Mouse (Mus musculus) heart, embryonic 16.5 days (tissue): Measurements from ENCODE around the gene Arhgap4. TPM values are rescaled to one million over a fixed set of nuclear protein-coding genes. Genes with fewer than 3 reads are reported as not detected.

Experiments
- ATAC-seq: fragments of 200-750 bp; cut with Nextera tagmentation; replicated peaks from 2 replicates; pipeline ENCODE4 v1.8.0; 2017; ENCODE audit warnings: moderate number of reproducible peaks; ENCODE audit not compliant: insufficient read depth, low FRiP score; ENCODE audit errors: extremely low read depth
- H3K27ac ChIP-seq: fragments of 300-500 bp; sonication (generic); 2 replicates; pipeline ENCODE4 v1.5.1; 2014; ENCODE audit warnings: mild to moderate bottlenecking, low read length, control low read depth, moderate library complexity
- H3K27me3 ChIP-seq: fragments of 300-500 bp; sonication (generic); 2 replicates; pipeline ENCODE4 v1.6.1; 2014; ENCODE audit warnings: low read length, mixed read lengths; ENCODE audit not compliant: control insufficient read depth, insufficient read depth
- H3K36me3 ChIP-seq: fragments of 300-500 bp; sonication (generic); 2 replicates; pipeline ENCODE4 v1.6.1; 2014; ENCODE audit not compliant: control insufficient read depth, insufficient read depth
- H3K4me1 ChIP-seq: fragments of 300-500 bp; sonication (generic); 2 replicates; pipeline ENCODE4 v1.6.1; 2014; ENCODE audit warnings: low read length, mixed read lengths; ENCODE audit not compliant: control insufficient read depth, insufficient read depth
- H3K4me2 ChIP-seq: fragments of 300-500 bp; sonication (generic); 2 replicates; pipeline ENCODE4 v1.6.1; 2014; ENCODE audit warnings: low read depth, mild to moderate bottlenecking, control low read depth, low read length
- H3K4me3 ChIP-seq: fragments of 300-500 bp; sonication (generic); 2 replicates; pipeline ENCODE4 v1.5.1; 2014; ENCODE audit warnings: mild to moderate bottlenecking, control low read depth, low read length
- H3K9ac ChIP-seq: fragments of 300-500 bp; sonication (generic); 2 replicates; pipeline ENCODE4 v1.6.1; 2014; ENCODE audit warnings: low read length, control low read depth
- H3K9me3 ChIP-seq: fragments of 300-500 bp; sonication (generic); replicated peaks from 2 replicates; pipeline ENCODE4 v1.6.1; 2016; ENCODE audit warnings: low read length; ENCODE audit not compliant: control insufficient read depth
- WGBS: fragments of 180-500 bp; shearing (Covaris S2); extraction: QIAGEN DNeasy Blood & Tissue Kit; methylation state at CpG from one replicate; pipeline ENCODE4 v1.1.7; 2014; 5-methylcytosine and 5-hydroxymethylcytosine counted together
- polyA plus RNA-seq: library from polyadenylated mRNA; unstranded; fragments of >200 nt; fragmentation: Nextera tagmentation; extraction: Ambion mirVana; gene quantifications from 2 replicates; pipeline ENCODE4 v1.2.1, GENCODE M21; 2015

The Arhgap4 gene
- polyA plus RNA-seq, 1 experiment from 2014 or later = 4.7 TPM

GRCm38 (mm10) chrX:73875881-73876280 lies 45.8 kb downstream of the Arhgap4 start:
- ATAC-seq = no peak
- H3K27ac ChIP-seq = no peak overlapping the region
- H3K36me3 ChIP-seq = no peaks in the 10 kb centered on the region
- peaks cover 18% of the 10 kb centered on the region for H3K27me3 ChIP-seq
- H3K9me3 ChIP-seq = no peaks in the 10 kb centered on the region
- WGBS = 54% methylated on average over 2 of the region's 2 CpGs
- no peak overlapping the region for H3K4me3 ChIP-seq
- no peaks in the 10 kb centered on the region for H3K4me1 ChIP-seq
- no peak overlapping the region for H3K9ac ChIP-seq
- no peak overlapping the region for H3K4me2 ChIP-seq

- Histone ChIP-seq H3K9me3 (no peaks in the 10 kb centered on the region), H3K27me3 (peaks cover 3% of the 10 kb centered on the region; the same call in 1 of the 2 replicates), H3K27ac (no peak overlapping the region), H3K4me1 (no peaks in the 10 kb centered on the region), H3K36me3 (no peaks in the 10 kb centered on the region), H3K4me3 (no peak overlapping the region), H3K4me2 (no peak overlapping the region), H3K9ac (no peak overlapping the region)
- WGBS = 38% methylated on average over 1 of the region's 1 CpGs
- no peak for ATAC-seq
Measured at GRCm38 (mm10) chrX:73871956-73872355, 49.7 kb downstream of the Arhgap4 start.

- Histone ChIP-seq H3K4me1 (no peaks in the 10 kb centered on the region), H3K27me3 (peaks cover 3% of the 10 kb centered on the region; the same call in 1 of the 2 replicates), H3K9ac (no peak overlapping the region), H3K9me3 (no peaks in the 10 kb centered on the region), H3K4me2 (no peak overlapping the region), H3K27ac (no peak overlapping the region), H3K4me3 (no peak overlapping the region), H3K36me3 (no peaks in the 10 kb centered on the region)
- no peak for ATAC-seq
Measured at GRCm38 (mm10) chrX:73871474-73871873, 50.2 kb downstream of the Arhgap4 start.

- H3K4me3 ChIP-seq = no peak overlapping the region
- peaks cover 3% of the 10 kb centered on the region; the same call in 1 of the 2 replicates for H3K27me3 ChIP-seq
- WGBS = 5% methylated on average over 5 of the region's 5 CpGs
- H3K27ac ChIP-seq = no peak overlapping the region
- no peak overlapping the region for H3K9ac ChIP-seq
- H3K4me2 ChIP-seq = no peak overlapping the region
- no peaks in the 10 kb centered on the region for H3K9me3 ChIP-seq
- ATAC-seq = no peak
- H3K4me1 ChIP-seq = no peaks in the 10 kb centered on the region
- H3K36me3 ChIP-seq = no peaks in the 10 kb centered on the region
Measured at GRCm38 (mm10) chrX:73869334-73869733, 52.3 kb downstream of the Arhgap4 start.

- Histone ChIP-seq H3K36me3 (no peaks in the 10 kb centered on the region), H3K4me1 (no peaks in the 10 kb centered on the region), H3K9me3 (no peaks in the 10 kb centered on the region), H3K9ac (no peak overlapping the region), H3K4me2 (no peak overlapping the region), H3K27ac (no peak overlapping the region), H3K27me3 (peaks cover 3% of the 10 kb centered on the region; the same call in 1 of the 2 replicates), H3K4me3 (no peak overlapping the region)
- 46% methylated on average over 1 of the region's 1 CpGs for WGBS
- no peak for ATAC-seq
Measured at GRCm38 (mm10) chrX:73867852-73868251, 53.8 kb downstream of the Arhgap4 start.

- H3K4me2 ChIP-seq = no peak overlapping the region
- no peak overlapping the region for H3K9ac ChIP-seq
- no peaks in the 10 kb centered on the region for H3K36me3 ChIP-seq
- H3K4me3 ChIP-seq = no peak overlapping the region
- H3K4me1 ChIP-seq = no peaks in the 10 kb centered on the region
- H3K27ac ChIP-seq = no peak overlapping the region
- peaks cover 5% of the 10 kb centered on the region; the same call in 1 of the 2 replicates for H3K27me3 ChIP-seq
- WGBS = 20% methylated on average over 3 of the region's 3 CpGs
- no peak for ATAC-seq
- no peaks in the 10 kb centered on the region for H3K9me3 ChIP-seq
Measured at GRCm38 (mm10) chrX:73867256-73867655, 54.4 kb downstream of the Arhgap4 start.

GRCm38 (mm10) chrX:73864692-73865091 lies 57.0 kb downstream of the Arhgap4 start:
- 63% methylated on average over 3 of the region's 3 CpGs for WGBS
- H3K27me3 ChIP-seq = peaks cover 5% of the 10 kb centered on the region; the same call in 1 of the 2 replicates
- no peak for ATAC-seq

GRCm38 (mm10) chrX:73855087-73855408 lies 66.6 kb downstream of the Arhgap4 start:
- WGBS = 20% methylated on average over 3 of the region's 3 CpGs
- H3K9me3 ChIP-seq = no peaks in the 10 kb centered on the region
- no peaks in the 10 kb centered on the region; the same call in 1 of the 2 replicates for H3K4me1 ChIP-seq
- no peak overlapping the region for H3K4me2 ChIP-seq
- ATAC-seq = peak; percentile 70
- no peaks in the 10 kb centered on the region for H3K27me3 ChIP-seq
- no peaks in the 10 kb centered on the region for H3K36me3 ChIP-seq
- H3K9ac ChIP-seq = no peak overlapping the region
- H3K27ac ChIP-seq = no peak overlapping the region
- no peak overlapping the region for H3K4me3 ChIP-seq

More at GRCm38 (mm10) chrX:73864692-73865091, 57.0 kb downstream of the Arhgap4 start:
- Histone ChIP-seq H3K4me3 (no peak overlapping the region), H3K27ac (no peak overlapping the region), H3K4me2 (no peak overlapping the region), H3K9ac (no peak overlapping the region), H3K36me3 (no peaks in the 10 kb centered on the region), H3K9me3 (no peaks in the 10 kb centered on the region), H3K4me1 (no peaks in the 10 kb centered on the region)

GRCm38 (mm10) chrX:73854326-73855086 lies 67.2 kb downstream of the Arhgap4 start:
- no peak overlapping the region for H3K27ac ChIP-seq
- no peaks in the 10 kb centered on the region for H3K9me3 ChIP-seq
- no peaks in the 10 kb centered on the region for H3K36me3 ChIP-seq
- H3K4me2 ChIP-seq = no peak overlapping the region
- no peaks in the 10 kb centered on the region for H3K27me3 ChIP-seq
- no peak overlapping the region for H3K9ac ChIP-seq
- 63% methylated on average over 9 of the region's 9 CpGs for WGBS
- H3K4me1 ChIP-seq = no peaks in the 10 kb centered on the region; the same call in 1 of the 2 replicates
- no peak; the same call in 1 of the 2 replicates for ATAC-seq
- no peak overlapping the region for H3K4me3 ChIP-seq
